Mouse (Mus musculus) kidney, adult 9 months (tissue): ENCODE data around the gene Tspear.
A peak's percentile ranks its signal among the peaks of the same experiment; 100 is the strongest.
"Not testable (repeated sequence)": the region's sequence is repeated elsewhere in the genome, so short reads cannot be mapped to it uniquely, and the experiment has no call there.

Source experiments
- DNase-seq: peaks from one replicate; pipeline ENCODE4 v3.0.0; 2022

Tspear gene

DNA sequence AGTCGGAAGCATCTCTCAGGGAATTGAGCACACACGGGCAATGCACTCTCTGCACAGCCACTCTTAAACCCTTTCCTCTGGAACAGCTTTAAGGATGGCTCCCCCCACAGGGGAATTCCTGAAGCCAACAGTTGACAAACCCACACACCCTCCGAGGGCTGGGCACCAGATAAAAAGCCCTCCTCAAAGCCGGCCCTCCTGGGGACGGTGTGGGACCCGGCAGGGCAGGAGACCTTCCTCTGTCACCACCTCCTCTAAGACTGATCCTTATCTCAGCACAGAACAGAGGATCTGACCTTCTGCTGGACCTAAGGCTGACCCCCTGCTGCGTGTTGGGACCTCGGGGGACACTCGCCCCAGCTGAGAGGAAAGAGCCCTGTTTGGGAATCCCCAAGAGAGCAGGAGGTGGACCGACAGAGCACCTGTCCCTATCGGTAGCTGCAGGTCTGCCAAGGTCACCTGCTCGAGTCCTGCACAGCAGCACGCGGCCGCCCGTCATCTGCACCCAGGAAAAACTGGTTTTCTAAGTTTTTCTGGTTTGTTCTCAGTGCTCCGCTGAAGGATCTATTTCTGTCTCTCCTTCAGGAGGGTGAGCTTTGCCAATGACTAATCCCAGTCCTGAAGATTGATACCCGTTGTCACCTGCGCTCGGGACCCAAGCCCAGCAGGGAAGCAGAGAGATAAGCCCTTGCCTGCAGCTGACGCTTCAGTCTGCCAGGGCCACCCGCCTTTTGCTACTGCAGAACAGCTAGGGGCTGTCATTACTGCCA, at the start of gene Tspear:
TSS of gene Tspear (plus strand) at position 675 of the 770 bp plus-strand sequence.
- DNase-seq, result no peak

- DNase-seq, result no peak
Observed at GRCm38 (mm10) chr10:77638956-77639355, 47.4 kb upstream of the Tspear start.

DNA sequence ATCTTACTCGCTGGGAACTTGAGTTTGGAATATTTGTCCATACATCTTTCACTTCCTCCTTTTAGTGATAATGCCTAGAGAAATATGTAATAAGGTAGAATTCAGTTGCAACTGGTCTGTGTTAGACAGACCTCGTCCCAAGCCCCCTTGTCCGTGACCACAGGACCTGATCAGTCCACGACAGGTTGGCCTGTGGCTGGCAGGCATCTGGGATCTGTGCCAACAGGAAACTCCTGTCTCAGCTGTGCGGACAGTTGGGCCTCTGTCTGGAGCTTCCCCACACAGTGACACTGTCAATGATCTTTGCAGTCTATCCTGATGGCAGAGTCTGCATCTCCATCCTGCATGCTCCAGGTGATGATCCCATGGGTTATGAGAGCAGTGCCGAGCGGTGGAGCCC, 43.2 kb upstream of the Tspear start:
- DNase-seq, result no peak

- no peak for DNase-seq
Observed at GRCm38 (mm10) chr10:77645571-77645970, 40.8 kb upstream of the Tspear start.

DNA sequence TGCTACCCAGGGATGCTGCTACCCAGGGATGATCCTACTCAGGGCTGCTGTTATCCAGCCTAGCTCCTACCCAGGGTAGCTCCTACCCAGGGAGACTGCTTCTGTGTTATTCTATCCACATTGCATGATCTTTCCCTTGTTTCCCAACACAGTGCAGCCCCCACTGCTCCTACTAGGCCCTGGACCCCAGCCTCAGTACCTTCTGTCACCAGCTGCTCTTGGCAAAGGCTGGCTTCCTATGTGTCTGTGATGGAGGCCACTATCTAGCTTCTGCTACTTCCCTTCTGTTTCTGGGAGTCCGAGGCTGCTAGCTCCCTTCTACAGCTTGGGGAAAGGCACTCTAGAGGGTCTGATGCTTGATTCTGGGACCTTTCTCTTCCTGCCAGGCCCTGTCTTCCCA, 38.9 kb upstream of the Tspear start:
- no peak for DNase-seq

- DNase-seq, result no peak
Observed at GRCm38 (mm10) chr10:77647901-77648300, 38.5 kb upstream of the Tspear start.

GRCm38 (mm10) chr10:77652046-77652445, 34.3 kb upstream of the Tspear start:
- no peak for DNase-seq

DNA sequence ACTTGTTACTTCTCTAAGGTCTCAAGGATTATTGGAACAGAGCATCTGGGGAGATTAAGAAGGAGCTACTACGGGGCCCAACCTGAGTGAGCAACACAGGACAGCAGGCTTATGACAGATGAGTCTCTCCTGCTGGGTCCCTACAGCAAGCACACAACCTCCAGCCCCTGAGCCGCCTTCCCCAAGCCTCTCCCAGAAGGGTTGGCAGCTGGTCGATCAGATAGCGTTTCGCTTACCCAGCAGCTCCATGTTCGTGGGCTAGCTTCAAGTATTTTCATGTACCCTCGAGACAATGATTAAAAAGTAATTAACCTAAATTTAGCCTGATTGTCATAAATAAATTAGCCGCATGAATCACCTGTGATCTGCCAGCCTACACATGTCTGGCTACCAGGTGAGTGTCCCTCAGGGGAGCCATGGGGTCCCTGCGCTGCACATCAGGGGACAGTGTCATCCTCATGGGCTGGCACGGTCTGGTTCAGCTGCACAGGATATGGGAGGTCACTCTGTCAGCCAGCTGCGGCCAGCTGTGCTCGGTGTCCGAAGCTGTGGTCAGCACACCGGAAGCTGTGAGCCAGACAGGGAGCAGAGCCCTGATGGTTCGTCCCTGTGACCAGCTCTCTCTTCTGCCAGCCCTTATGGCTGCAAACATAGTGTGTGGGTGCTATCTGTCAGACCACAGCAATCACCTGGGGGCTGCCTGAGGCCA, 27.9 kb upstream of the Tspear start:
- DNase-seq, result peak; percentile 48

DNA sequence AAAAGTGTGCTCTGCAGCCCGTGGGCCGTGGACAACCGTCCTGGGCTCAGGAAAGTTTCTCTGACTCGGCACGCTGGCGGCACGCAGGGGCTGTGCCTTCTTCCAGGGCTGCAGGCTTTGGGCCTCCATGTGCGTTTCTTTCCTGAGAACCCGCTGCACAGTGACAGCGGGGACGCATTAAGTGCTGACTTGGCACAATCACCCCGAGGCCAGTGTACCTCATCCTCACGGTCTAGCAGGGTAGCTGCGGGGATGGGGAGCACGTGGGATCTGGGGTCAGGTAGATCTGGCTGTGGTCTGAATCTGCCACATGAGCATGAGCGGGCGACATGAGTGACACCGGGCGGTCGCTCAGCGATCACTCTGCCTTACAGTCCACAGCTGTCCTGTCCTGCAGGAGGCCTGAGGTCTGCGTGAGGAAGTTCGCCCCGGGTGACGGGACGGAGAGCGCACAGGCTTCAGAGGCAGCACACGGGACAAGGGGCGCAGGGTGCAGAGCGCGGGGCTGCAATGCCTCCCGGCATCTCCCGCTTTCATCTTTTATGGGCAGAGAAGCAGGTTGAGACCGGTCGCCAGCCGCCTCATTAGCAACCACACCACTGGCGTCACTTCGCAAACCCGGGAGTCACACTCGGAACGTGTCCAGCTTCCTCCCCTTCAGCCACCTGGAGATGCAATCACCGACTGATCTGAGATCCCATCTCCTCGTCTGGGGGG, 22.3 kb upstream of the Tspear start:
- DNase-seq, result no peak

GRCm38 (mm10) chr10:77666342-77666741, 20.0 kb upstream of the Tspear start:
- no peak for DNase-seq

- no peak for DNase-seq
Observed at GRCm38 (mm10) chr10:77667402-77667801, 19.0 kb upstream of the Tspear start.

- DNase-seq, result no peak
Observed at GRCm38 (mm10) chr10:77670710-77671109, 15.7 kb upstream of the Tspear start.

DNA sequence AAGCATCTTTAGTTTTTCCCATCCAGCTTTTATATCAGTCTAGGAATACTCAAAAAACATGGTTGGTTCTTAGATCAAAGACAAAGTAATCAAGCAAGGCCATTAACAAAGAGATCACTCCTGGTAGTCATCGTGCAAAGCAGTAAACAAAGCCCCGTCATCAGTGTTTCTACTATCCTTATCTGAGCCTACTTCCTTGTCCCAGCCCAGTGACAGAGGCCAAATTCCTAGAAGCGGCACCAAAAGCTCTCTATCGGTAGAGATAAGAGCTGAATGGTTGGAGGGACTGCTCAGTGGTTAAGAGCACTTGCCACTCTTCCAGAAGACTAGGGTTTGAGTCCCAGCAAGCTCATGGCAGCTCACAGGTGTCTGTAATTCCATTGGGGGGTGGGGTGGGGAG, 14.8 kb upstream of the Tspear start:
- DNase-seq, result no peak

DNA sequence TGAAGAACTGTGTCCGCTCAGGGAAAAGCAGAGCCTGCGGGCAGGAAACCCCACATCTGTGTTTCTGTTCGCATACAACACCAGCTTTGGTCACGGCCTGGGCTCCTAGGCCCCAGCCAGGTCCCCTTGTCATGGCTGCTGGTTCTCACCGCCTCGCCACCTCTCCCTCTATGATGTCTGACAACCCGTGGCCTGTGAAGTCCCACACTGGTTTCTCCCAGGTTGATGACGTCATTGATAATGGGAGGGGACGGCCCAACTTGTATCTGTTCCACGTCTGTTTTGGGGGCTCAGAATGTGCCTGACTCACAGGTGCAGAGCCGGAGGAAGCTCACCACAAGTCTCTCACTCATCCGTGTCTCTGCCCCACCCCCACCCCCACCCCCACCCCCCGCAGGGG, 12.6 kb upstream of the Tspear start:
- no peak for DNase-seq

- no peak for DNase-seq
Observed at GRCm38 (mm10) chr10:77677562-77677961, 8.8 kb upstream of the Tspear start.

- DNase-seq, result no peak
Observed at GRCm38 (mm10) chr10:77682994-77683393, 3.4 kb upstream of the Tspear start.

DNA sequence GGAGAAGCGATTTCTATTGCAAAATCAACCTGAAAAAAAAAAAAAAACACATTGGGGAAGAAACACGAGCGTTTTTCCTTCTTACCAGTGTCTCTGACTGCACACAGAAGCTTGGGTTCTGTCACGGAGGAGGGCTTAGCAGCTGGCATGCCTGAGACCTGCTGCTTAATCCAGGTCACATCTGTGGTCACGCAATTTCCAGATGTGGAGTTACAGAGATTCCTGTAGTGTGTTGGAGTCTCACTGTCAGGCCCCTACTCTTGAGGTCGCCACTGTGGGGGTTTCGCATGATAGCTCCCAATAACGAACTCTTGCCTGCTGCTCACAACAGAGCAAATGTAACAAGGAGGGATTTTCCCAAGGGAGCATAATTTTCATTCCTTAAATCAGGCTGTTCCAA, 2.2 kb upstream of the Tspear start:
- DNase-seq, result no peak

DNA sequence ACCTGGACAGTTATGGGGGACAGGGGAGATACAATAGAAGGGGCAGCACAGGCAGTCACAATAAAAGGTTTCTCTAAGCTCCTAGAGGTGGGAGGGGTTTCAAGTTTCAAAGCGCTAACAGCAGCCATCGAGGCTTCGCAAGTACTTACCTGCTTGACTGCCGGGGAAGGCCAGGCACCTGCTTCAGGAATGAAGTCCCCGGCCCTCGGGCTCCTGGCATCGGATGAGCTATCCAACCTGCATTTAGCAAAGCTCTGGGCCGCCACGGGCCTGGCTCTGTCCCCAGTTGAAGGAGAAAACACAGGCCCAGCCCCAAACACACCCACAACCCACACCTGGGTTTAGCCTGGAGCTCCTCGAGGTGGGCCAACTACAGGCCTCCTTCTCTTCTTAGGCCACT, 652 bp downstream of the Tspear start:
- no peak for DNase-seq

DNA sequence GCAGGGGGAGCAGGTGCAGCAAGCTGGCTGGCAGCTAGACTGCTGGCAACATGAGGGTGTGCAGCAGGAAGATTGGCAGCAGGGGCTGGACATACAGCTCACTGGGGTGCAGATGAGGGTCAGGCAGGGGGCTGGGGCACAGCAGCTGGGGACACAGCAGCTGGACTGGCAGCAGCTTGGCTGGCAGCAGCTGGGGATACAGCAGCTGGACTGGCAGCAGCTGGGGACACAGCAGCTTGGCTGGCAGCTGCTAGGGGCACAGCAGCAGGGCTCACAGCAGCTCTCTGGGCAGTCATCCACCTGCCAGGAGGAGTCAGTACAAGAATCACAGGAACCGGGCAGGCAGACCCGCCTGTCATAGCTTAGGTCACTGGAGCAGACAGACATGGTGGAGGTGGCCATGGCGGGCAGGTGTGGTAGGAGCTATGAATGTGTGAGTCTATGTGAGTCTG, 4.0 kb downstream of the Tspear start, which contains the start of gene Gm19402:
TSS of gene Gm19402 (minus strand) at position 402 of the 452 bp plus-strand sequence.
- not testable (repeated sequence) for DNase-seq

GRCm38 (mm10) chr10:77697133-77697532, 10.8 kb downstream of the Tspear start, which contains the start of gene Gm9508:
TSS of gene Gm9508 (minus strand) at chr10:77697233.
- no peak for DNase-seq

- no peak for DNase-seq
Observed at GRCm38 (mm10) chr10:77706326-77706725, 20.0 kb downstream of the Tspear start, which contains the start of gene Gm10272. TSS of gene Gm10272 (plus strand) at chr10:77706626.

- DNase-seq, result no peak
Observed at GRCm38 (mm10) chr10:77709831-77710230, 23.5 kb downstream of the Tspear start.

GRCm38 (mm10) chr10:77711157-77711556, 24.8 kb downstream of the Tspear start, which contains the start of gene Gm10024:
TSS of gene Gm10024 (plus strand) at chr10:77711457.
- not testable (repeated sequence) for DNase-seq
